Mouse (Mus musculus) gastrocnemius, postnatal 25 days (tissue): ENCODE results near the gene Csk. TPM values are rescaled to one million over a fixed set of nuclear protein-coding genes. Genes with fewer than 3 reads are reported as not detected.

Experiments used
- DNase-seq: peaks from one replicate; pipeline ENCODE4 v3.0.0; 2022
- total RNA-seq, 2 experiments: library from RNA; stranded (reverse); gene quantifications; 1 replicate in 1 of 2; 2 replicates in 1 of 2; pipeline ENCODE4 v1.2.3; 2021

The Csk gene
- total RNA-seq, 2 experiments from 2014 or later: 8.4 to 13.0 TPM

DNA sequence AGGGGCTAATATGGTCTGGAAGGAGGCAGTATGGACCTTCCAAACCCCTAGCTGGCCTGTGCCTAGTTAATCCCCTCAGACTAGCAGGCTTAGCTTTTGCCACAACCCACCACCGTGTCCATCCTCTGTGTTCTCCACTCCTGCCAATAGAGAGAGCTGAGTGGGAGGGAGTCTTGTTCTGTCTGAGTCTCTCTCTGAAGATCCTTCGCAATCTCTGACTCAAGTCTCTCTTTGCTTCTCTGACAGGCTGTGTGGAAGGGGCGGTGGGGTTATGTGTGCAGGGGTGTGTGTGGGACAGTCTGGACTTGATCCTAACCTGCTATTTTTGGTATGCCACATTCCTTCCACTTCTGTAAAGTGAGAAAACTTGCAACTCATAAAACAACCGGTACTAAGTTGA is 48.6 kb downstream of the Csk start:
- no peak for DNase-seq

DNA sequence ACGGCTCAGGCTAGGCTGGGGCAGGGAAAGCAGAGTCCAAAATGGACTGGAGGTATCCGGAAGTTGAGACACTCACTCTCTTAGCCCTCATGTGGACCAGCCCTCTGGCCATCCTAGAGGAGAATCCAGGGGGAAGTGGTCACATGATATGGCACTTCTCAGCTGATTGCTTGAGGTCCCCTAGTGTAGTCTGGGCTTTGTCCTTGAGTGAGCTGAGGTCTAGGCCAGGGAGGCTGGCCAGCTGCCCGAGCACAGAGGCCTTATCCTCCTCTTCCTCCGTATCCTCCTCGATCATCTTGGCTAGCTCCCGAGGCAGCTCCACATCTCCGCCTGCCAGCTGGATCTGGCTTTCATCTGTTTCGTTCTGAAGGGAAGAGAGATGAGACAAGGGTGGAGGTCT is 51.3 kb downstream of the Csk start:
- DNase-seq: no peak

DNA sequence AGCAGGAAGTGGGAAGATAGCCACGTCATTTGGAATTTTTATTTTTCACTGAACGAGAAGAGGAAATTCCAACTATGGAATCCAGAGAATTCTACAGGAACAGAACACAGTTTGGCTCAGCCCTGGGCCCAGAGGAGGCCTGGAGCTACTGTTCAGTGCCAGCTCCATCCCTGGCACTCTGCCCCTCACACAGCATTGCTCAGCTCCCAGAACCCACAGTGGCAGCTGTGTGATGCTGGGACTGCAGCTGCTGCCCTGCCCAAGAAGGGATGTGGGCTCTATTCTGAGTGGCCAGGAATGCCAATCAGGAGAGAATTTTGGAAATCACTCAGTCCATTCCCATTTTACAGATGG is 52.1 kb downstream of the Csk start:
- DNase-seq: no peak

- DNase-seq: no peak
Measured at GRCm38 (mm10) chr9:57600620-57601352, 52.6 kb downstream of the Csk start.

DNA sequence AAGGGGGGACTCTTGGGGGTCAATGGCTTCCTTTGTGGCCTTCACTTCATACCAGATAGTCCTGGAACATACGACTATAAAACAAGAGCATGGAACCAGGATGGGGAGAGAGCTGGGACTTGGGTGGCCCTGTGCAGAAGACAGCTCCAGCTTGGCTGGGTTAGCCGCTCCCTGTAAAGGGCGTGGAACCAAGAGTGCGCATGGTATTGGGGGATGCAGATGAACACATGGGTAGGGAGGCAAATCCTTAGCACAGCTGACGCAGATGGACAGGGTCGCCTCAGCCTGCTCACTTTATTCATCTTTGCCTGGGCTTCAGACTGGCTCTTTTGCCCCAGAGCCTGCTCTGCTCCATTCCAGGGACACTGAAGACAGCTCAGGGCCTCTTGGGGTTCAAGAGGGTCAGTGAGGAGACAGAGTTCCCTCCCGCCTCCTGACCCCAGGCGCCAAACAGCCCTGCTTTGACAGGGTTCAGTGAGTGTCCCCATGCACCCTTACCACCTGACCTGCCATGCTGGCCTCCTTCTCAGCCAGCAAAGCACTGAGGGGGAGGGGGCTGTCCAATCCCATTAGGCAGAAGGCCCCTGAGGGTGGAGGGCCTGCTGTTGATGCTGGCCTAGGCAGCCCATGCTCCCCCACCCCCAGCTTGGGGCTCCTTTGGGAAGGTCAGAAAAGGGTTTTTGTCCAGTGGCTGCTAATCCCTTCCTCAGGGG is 54.4 kb downstream of the Csk start:
- no peak for DNase-seq

DNA sequence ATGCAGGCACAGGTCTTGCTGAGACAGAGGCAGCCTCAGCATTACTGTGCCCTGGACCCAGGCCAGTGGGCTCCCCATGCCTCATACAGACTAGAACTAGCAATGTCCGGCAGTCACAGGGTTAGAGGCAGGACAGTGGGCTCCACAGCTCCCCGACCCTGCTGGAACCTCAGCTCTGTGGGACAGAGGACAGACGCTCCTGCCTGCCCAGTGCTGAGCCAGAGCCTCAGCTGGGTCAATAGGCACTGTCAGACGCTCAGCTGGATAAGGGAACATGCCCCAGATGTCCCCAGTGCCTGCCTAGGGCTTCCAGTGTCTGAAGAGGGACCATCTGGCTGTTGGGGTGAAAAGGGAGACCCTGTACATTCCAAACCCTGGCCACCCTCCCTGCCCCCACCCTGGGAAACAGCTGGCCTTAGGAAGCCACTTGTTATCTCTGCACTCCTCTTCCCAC is 55.5 kb downstream of the Csk start:
- no peak for DNase-seq

GRCm38 (mm10) chr9:57597265-57597664 is 56.2 kb downstream of the Csk start:
- DNase-seq: no peak

DNA sequence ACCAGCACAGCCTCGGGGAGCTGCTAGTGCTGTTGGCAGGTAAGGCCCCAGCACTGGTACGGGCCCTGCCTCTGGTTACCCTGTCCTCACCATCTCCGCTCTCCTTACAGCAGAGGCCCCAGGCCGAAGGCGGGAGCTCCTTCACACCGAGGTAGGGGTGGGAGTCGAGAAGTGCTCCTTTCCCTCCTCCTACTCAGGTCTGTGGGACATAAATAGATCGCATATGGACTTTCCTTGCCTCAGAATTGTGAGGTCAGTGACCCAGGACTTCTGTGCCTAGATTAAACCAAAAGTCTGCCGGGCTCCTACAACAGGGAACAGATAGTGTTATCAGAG is 59.3 kb downstream of the Csk start:
- DNase-seq: no peak

- DNase-seq: no peak
Measured at GRCm38 (mm10) chr9:57593454-57594173, 59.8 kb downstream of the Csk start.

GRCm38 (mm10) chr9:57590726-57591125 is 62.7 kb downstream of the Csk start:
- no peak for DNase-seq

DNA sequence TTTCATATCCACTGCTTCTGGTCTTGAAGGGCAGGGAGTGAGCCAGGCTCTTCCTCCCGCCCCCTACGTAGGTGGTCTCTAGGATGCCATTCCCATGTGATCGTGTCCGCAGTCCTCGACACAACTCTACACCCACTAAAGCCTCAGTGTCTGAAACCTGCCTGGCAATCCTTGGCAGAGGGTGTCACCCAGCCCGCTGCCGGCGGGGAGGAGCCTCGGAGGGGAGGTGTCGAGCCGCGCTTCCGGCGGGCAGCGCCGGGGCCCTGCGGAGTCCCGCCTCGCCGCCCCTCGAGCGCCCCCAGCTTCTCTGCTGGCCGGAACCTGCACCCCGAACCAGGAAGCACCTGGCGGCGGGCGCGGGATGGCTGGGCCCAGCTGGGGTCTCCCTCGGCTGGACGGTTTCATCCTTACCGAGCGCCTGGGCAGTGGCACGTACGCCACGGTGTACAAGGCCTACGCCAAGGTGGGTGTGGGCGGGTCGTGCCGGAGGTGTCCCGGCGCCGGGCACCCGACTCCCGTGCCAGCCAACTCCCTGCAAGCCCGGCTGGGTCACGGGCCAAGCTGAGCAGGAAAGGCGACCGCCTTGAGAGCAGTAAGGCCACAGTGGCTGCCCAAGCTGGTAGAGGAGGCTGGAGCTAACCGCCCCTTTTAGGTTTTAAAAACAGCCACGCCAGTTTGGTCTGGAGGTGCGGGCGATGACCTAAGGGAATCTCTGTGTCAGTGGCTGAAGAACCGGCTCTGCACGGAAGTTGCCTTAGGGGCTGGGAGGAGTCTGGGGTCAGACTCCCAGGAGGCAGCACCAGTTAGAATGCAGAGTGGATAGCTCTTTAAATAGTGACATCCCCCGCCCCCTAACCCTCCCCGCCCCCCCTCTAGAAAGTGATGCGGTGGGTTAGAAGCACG is 64.0 kb downstream of the Csk start, which contains the start of gene Ulk3:
TSS of gene Ulk3 (plus strand) at position 229 of the 903 bp plus-strand sequence.
- peak; percentile 81 for DNase-seq

- no peak for DNase-seq
Measured at GRCm38 (mm10) chr9:57584991-57585390, 68.4 kb downstream of the Csk start.

DNA sequence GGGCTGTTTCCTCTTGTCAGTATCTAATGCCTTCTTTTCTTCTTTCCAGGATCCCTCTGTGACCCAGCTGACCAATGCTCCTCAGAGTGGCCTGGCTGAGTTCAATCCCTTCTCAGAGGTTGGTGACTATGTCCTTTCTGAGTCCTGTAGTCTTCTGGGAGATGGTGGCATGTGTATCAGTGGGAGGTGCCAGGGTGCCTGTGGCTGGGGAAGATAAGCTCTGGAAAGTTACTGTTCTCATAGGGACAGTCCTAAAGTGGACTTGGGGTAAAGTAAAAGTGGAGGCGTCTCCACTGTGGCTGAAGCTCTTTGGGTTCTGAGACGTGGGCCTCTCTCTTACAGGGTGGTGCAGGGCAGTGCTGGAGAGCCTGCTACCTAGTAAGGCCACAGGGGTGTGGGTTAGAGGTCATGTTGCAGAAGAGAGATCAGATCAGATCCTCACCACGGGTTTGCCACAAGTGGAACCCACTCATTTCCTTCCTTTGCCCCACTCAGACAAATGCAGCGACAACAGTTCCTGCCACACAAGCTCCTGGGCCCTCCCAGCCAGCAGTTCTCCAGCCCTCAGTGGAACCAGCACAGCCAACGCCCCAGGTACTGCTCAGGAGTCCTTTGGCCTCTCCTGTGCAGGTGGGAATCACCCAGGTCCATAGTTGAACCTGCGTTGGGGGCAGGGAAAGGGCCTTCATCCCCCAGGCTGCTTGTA is 76.1 kb downstream of the Csk start:
- no peak for DNase-seq

Other genes with a start within 250 kb of the Csk start
- gene Ppcdc, start 213.5 kb downstream of the Csk start, total RNA-seq: 1 to 10 TPM; 5.7 to 8.1 TPM
- gene Scamp5, start 185.6 kb downstream of the Csk start, total RNA-seq: 1 to 10 TPM; 1.4 to 2.4 TPM
- not detected for gene Rpp25, start 149.6 kb downstream of the Csk start, total RNA-seq
- 1,000 to 10,000 TPM; 1,447 to 1,511 TPM for gene Cox5a, start 132.4 kb downstream of the Csk start, total RNA-seq
- 1 to 10 TPM; 3.3 to 5.6 TPM for gene Fam219b, start 116.1 kb downstream of the Csk start, total RNA-seq
- gene Mpi, start 100.9 kb downstream of the Csk start, total RNA-seq: 10 to 100 TPM; 75.1 to 87.6 TPM
- 10 to 100 TPM; 31.3 to 36.9 TPM for gene Scamp2, start 92.7 kb downstream of the Csk start, total RNA-seq
- 1 to 10 TPM; 3.8 to 4.0 TPM for gene Ulk3, start 64.2 kb downstream of the Csk start, total RNA-seq
- gene Cplx3, start 47.4 kb downstream of the Csk start, total RNA-seq: not detected
- not detected for gene Lman1l, start 32.9 kb downstream of the Csk start, total RNA-seq
- gene Cyp1a2, start 30.1 kb upstream of the Csk start, total RNA-seq: not detected
- under 1 TPM; 0.21 to 0.31 TPM for gene Cyp1a1, start 34.3 kb upstream of the Csk start, total RNA-seq
- gene Edc3, start 54.9 kb upstream of the Csk start, total RNA-seq: 1 to 10 TPM; 4.9 to 6.0 TPM
- gene Clk3, start 112.2 kb upstream of the Csk start, total RNA-seq: 10 to 100 TPM; 28.7 to 31.3 TPM
- gene Arid3b, start 183.2 kb upstream of the Csk start, total RNA-seq: 1 to 10 TPM; 2.1 to 2.8 TPM